Mouse (Mus musculus) midbrain, embryonic 15.5 days (tissue): ENCODE measurements at regions not wholly inside any gene's neighbourhood (a gene's known extent, or its start where the extent isn't known, plus 50 kb on each side); places are given as distances from the start of the nearest gene placed in this dataset.
A peak's percentile ranks its signal among the peaks of the same experiment; 100 is the strongest.

Experiments used
- ATAC-seq: fragments of 200-750 bp; cut with Nextera tagmentation; replicated peaks from 2 replicates; pipeline ENCODE4 v1.8.0; 2017; ENCODE audit warnings: moderate TSS enrichment
- H3K27ac ChIP-seq: fragments of 300-500 bp; sonication (generic); 2 replicates; pipeline ENCODE4 v1.5.1; 2015; ENCODE audit warnings: mild to moderate bottlenecking, inconsistent platforms
- H3K27me3 ChIP-seq: fragments of 300-500 bp; sonication (generic); replicated peaks from 2 replicates; pipeline ENCODE4 v1.6.1; 2015; ENCODE audit warnings: inconsistent platforms
- H3K36me3 ChIP-seq: fragments of 300-500 bp; sonication (generic); replicated peaks from 2 replicates; pipeline ENCODE4 v1.6.1; 2015; ENCODE audit warnings: inconsistent platforms
- H3K4me1 ChIP-seq: fragments of 300-500 bp; sonication (generic); 2 replicates; pipeline ENCODE4 v1.6.1; 2015; ENCODE audit warnings: inconsistent platforms
- H3K4me2 ChIP-seq: fragments of 300-500 bp; sonication (generic); 2 replicates; pipeline ENCODE4 v1.6.1; 2015; ENCODE audit warnings: inconsistent platforms, mild to moderate bottlenecking, moderate library complexity
- H3K4me3 ChIP-seq: fragments of 300-500 bp; sonication (generic); 2 replicates; pipeline ENCODE4 v1.5.1; 2015; ENCODE audit warnings: mild to moderate bottlenecking, inconsistent platforms
- H3K9ac ChIP-seq: fragments of 300-500 bp; sonication (generic); 2 replicates; pipeline ENCODE4 v1.6.1; 2015; ENCODE audit warnings: mild to moderate bottlenecking, inconsistent platforms
- H3K9me3 ChIP-seq: fragments of 300-500 bp; sonication (generic); 2 replicates; pipeline ENCODE4 v1.6.1; 2016; ENCODE audit warnings: inconsistent platforms
- WGBS: fragments of 180-500 bp; shearing (Covaris S2); methylation state at CpG from one replicate; pipeline ENCODE4 v1.1.7; 2015; ENCODE audit warnings: mixed read lengths; 5-methylcytosine and 5-hydroxymethylcytosine counted together

GRCm38 (mm10) chr13:83201931-83202671 is 301.7 kb upstream of the Mef2c start:
- no peak for ATAC-seq
- H3K4me2 ChIP-seq = no peak overlapping the region
- 82% methylated on average over 3 of the region's 3 CpGs for WGBS

DNA sequence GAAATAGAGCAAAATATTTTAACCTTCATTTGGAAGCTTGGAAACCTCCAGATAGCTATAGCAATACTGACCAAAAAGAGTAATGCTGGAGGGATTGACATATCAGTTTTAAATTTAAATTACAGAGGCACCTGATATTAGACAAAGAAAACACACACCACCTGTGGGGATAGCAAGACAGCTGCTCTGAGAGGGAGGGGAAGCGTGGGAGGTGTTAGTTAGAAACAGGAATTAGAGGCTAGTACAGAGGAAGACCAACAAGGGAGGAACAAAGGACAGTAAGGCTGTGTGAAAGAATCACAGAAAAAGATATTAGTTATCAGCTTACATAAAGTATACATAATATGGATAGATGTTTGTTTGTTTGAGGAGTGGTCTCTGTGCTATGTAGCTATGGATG is 297.2 kb upstream of the Mef2c start:
- ATAC-seq = no peak
- WGBS = 88% methylated on average over 1 of the region's 1 CpGs
- no peak overlapping the region for H3K27ac ChIP-seq

More at GRCm38 (mm10) chr13:83201931-83202671, 301.7 kb upstream of the Mef2c start:
- Histone ChIP-seq H3K4me1 (no peaks in the 10 kb centered on the region), H3K9me3 (no peaks in the 10 kb centered on the region), H3K27me3 (no peaks in the 10 kb centered on the region), H3K36me3 (no peaks in the 10 kb centered on the region), H3K9ac (no peak overlapping the region), H3K4me3 (no peak overlapping the region), H3K27ac (no peak overlapping the region)

GRCm38 (mm10) chr13:83207513-83207912 is 296.3 kb upstream of the Mef2c start:
- Histone ChIP-seq H3K9ac (no peak overlapping the region), H3K27me3 (no peaks in the 10 kb centered on the region), H3K4me2 (no peak overlapping the region), H3K27ac (no peak overlapping the region), H3K4me1 (no peaks in the 10 kb centered on the region), H3K36me3 (no peaks in the 10 kb centered on the region), H3K4me3 (no peak overlapping the region), H3K9me3 (no peaks in the 10 kb centered on the region)
- no peak for ATAC-seq
- WGBS = 85% methylated on average over 4 of the region's 4 CpGs

More for the DNA sequence above, 297.2 kb upstream of the Mef2c start:
- Histone ChIP-seq H3K36me3 (no peaks in the 10 kb centered on the region), H3K4me3 (no peak overlapping the region), H3K9me3 (no peaks in the 10 kb centered on the region), H3K4me1 (no peaks in the 10 kb centered on the region), H3K4me2 (no peak overlapping the region), H3K27me3 (no peaks in the 10 kb centered on the region), H3K9ac (no peak overlapping the region)

GRCm38 (mm10) chr13:83208111-83208510 is 295.7 kb upstream of the Mef2c start:
- H3K4me3 ChIP-seq = no peak overlapping the region
- no peaks in the 10 kb centered on the region for H3K36me3 ChIP-seq
- no peak for ATAC-seq
- no peak overlapping the region for H3K27ac ChIP-seq
- H3K27me3 ChIP-seq = no peaks in the 10 kb centered on the region
- H3K9me3 ChIP-seq = no peaks in the 10 kb centered on the region
- no peak overlapping the region for H3K9ac ChIP-seq
- H3K4me1 ChIP-seq = no peaks in the 10 kb centered on the region
- no peak overlapping the region for H3K4me2 ChIP-seq
- WGBS = 84% methylated on average over 5 of the region's 5 CpGs

GRCm38 (mm10) chr13:83214811-83215210 is 289.0 kb upstream of the Mef2c start:
- H3K9me3 ChIP-seq = no peaks in the 10 kb centered on the region
- no peak overlapping the region for H3K27ac ChIP-seq
- H3K27me3 ChIP-seq = no peaks in the 10 kb centered on the region
- no peak overlapping the region for H3K9ac ChIP-seq
- no peaks in the 10 kb centered on the region for H3K36me3 ChIP-seq
- no peak overlapping the region for H3K4me3 ChIP-seq
- H3K4me2 ChIP-seq = no peak overlapping the region
- no peaks in the 10 kb centered on the region for H3K4me1 ChIP-seq
- ATAC-seq = no peak

DNA sequence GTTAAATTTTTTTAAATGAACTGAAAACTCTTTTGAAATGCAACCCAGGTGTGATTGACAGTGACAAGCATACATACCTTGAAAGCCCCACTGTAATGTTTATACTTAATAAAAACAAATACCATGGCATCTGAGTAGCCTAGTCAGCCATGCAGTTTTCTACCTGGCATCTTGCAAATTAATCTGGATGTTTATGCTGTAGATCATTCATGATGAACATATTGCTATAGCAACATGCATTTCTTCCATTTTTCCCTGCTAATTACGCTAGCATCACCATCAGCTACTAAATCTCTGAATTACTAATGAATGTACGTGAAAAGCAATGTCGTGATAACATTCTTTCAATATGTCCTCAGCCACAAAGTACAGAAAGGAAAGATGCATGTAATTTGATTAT is 287.4 kb upstream of the Mef2c start:
- Histone ChIP-seq H3K4me3 (no peak overlapping the region), H3K27me3 (no peaks in the 10 kb centered on the region), H3K9me3 (no peaks in the 10 kb centered on the region), H3K4me1 (no peaks in the 10 kb centered on the region), H3K9ac (no peak overlapping the region), H3K27ac (no peak overlapping the region), H3K36me3 (no peaks in the 10 kb centered on the region), H3K4me2 (no peak overlapping the region)
- 0 out of 2 replicates have a peak, but pooled peaks have one; percentile 52 for ATAC-seq
- 71% methylated on average over 3 of the region's 3 CpGs for WGBS

- Histone ChIP-seq H3K9me3 (no peaks in the 10 kb centered on the region), H3K27ac (no peak overlapping the region), H3K9ac (no peak overlapping the region), H3K36me3 (no peaks in the 10 kb centered on the region), H3K4me1 (no peaks in the 10 kb centered on the region), H3K27me3 (no peaks in the 10 kb centered on the region), H3K4me2 (no peak overlapping the region), H3K4me3 (no peak overlapping the region)
- no peak for ATAC-seq
- WGBS = 93% methylated on average over 1 of the region's 1 CpGs
Measured at GRCm38 (mm10) chr13:83252452-83252851, 251.4 kb upstream of the Mef2c start.

DNA sequence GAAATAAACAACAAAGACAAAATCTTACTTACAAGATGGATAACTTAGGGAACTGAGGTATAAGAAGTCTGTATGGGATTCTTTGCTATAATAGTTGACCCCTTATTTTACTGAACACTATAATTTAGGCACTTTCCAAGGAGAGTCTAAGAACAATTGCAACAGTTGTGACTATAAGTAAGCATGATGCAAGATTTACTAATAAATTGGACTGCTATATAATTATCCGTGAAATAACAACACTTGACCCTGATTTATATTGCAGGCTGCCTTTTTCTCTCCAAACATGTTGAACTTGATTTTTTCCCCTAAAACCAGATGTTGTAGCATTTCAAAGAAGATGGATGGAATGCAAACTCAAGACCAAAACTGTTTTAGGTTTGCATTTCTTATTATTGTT is 237.2 kb upstream of the Mef2c start:
- 88% methylated on average over 1 of the region's 1 CpGs for WGBS
- ATAC-seq = no peak
- Histone ChIP-seq H3K27ac (no peak overlapping the region), H3K36me3 (no peaks in the 10 kb centered on the region), H3K9ac (no peak overlapping the region), H3K4me3 (no peak overlapping the region), H3K27me3 (no peaks in the 10 kb centered on the region), H3K4me2 (no peak overlapping the region), H3K4me1 (no peaks in the 10 kb centered on the region), H3K9me3 (no peaks in the 10 kb centered on the region)

GRCm38 (mm10) chr13:83268663-83269062 is 235.2 kb upstream of the Mef2c start:
- Histone ChIP-seq H3K4me2 (no peak overlapping the region), H3K36me3 (no peaks in the 10 kb centered on the region), H3K4me3 (no peak overlapping the region), H3K27ac (no peak overlapping the region), H3K9me3 (no peaks in the 10 kb centered on the region), H3K4me1 (no peaks in the 10 kb centered on the region), H3K9ac (no peak overlapping the region), H3K27me3 (no peaks in the 10 kb centered on the region)
- no peak for ATAC-seq
- WGBS = 86% methylated on average over 3 of the region's 3 CpGs

DNA sequence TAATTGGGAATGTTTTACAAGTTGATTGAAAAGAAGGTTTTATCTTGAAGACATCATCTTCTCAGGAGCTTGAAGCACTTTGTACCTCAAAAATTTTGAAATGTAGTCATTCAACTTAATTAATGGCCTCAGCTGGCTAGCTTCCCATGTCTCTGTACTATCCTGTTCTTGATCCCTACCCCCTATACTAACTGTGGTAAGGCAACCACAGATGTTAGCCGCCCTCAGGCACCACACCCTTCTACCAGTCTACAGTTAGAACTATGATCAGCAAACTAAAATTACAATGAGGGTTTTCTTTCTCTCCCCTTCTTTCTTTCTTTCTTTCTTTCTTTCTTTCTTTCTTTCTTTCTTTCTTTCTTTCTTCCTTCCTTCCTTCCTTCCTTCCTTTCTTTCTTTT is 225.1 kb upstream of the Mef2c start:
- ATAC-seq = no peak
- Histone ChIP-seq H3K4me2 (no peak overlapping the region), H3K36me3 (no peaks in the 10 kb centered on the region), H3K4me3 (no peak overlapping the region), H3K27ac (no peak overlapping the region), H3K4me1 (no peaks in the 10 kb centered on the region), H3K9me3 (no peaks in the 10 kb centered on the region), H3K9ac (no peak overlapping the region), H3K27me3 (no peaks in the 10 kb centered on the region)
- 91% methylated on average over 1 of the region's 1 CpGs for WGBS

GRCm38 (mm10) chr13:83307696-83308095 is 196.1 kb upstream of the Mef2c start:
- Histone ChIP-seq H3K36me3 (no peaks in the 10 kb centered on the region), H3K4me3 (no peak overlapping the region), H3K27ac (no peak overlapping the region), H3K27me3 (no peaks in the 10 kb centered on the region), H3K9me3 (no peaks in the 10 kb centered on the region), H3K4me1 (no peaks in the 10 kb centered on the region), H3K4me2 (no peak overlapping the region), H3K9ac (no peak overlapping the region)
- WGBS = 73% methylated on average over 3 of the region's 3 CpGs
- ATAC-seq = no peak

DNA sequence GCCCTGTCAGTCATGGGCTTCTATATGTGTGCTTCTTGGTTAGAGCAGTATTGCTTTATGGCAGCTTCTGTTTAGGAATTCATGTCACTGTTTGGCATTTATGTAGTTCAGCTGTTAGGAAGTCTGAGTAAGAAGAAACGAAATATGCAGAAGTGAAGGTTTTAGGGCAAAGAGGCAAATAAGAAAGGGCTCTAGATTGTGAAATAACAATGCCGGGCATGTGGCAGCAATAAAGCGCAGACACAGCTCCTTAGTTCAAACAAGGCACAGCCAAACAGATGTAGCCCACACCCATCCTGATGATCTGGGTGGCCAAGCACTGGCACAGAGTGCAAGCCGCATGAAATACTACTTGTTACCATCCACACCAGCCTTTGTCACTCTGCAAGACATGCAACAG is 175.3 kb upstream of the Mef2c start:
- no peak overlapping the region for H3K4me3 ChIP-seq
- no peaks in the 10 kb centered on the region for H3K36me3 ChIP-seq
- no peaks in the 10 kb centered on the region for H3K27me3 ChIP-seq
- no peaks in the 10 kb centered on the region for H3K9me3 ChIP-seq
- no peak for ATAC-seq
- H3K27ac ChIP-seq = no peak overlapping the region
- no peaks in the 10 kb centered on the region for H3K4me1 ChIP-seq
- 70% methylated on average over 4 of the region's 4 CpGs for WGBS
- no peak overlapping the region for H3K9ac ChIP-seq
- no peak overlapping the region for H3K4me2 ChIP-seq

- Histone ChIP-seq H3K4me3 (no peak overlapping the region), H3K9me3 (no peaks in the 10 kb centered on the region), H3K4me1 (no peaks in the 10 kb centered on the region), H3K36me3 (no peaks in the 10 kb centered on the region), H3K4me2 (no peak overlapping the region), H3K27ac (no peak overlapping the region), H3K9ac (no peak overlapping the region), H3K27me3 (no peaks in the 10 kb centered on the region)
- no peak for ATAC-seq
- 39% methylated on average over 5 of the region's 5 CpGs for WGBS
Measured at GRCm38 (mm10) chr13:83333728-83334127, 170.1 kb upstream of the Mef2c start.
